Mouse (Mus musculus) liver, embryonic 14.5 days (tissue): ENCODE measurements around the gene Hist1h2bp. TPM values are rescaled to one million over a fixed set of nuclear protein-coding genes. Genes with fewer than 3 reads are reported as not detected.
"Not testable (repeated sequence)": the region's sequence is repeated elsewhere in the genome, so short reads cannot be mapped to it uniquely, and the experiment has no call there.

ENCODE experiments used
- ATAC-seq: fragments of 200-750 bp; cut with Nextera tagmentation; 2 replicates; pipeline ENCODE4 v1.8.0; 2017; ENCODE audit warnings: moderate number of reproducible peaks, mild to moderate bottlenecking, moderate library complexity; ENCODE audit not compliant: insufficient read depth
- DNase-seq, 3 experiments: peaks; one replicate each; pipeline ENCODE4 v3.0.0-alpha.2; 2012 to 2013; ENCODE audit warnings: low read depth in 3 of 3, low spot score in 3 of 3
- H3K27ac ChIP-seq: fragments of 300-500 bp; sonication (generic); 2 replicates; pipeline ENCODE4 v1.5.1; 2014; ENCODE audit warnings: moderate library complexity, mild to moderate bottlenecking, control low read depth, inconsistent platforms
- H3K27me3 ChIP-seq: fragments of 300-500 bp; sonication (generic); 2 replicates; pipeline ENCODE4 v1.6.1; 2014; ENCODE audit warnings: mild to moderate bottlenecking, low read length, moderate library complexity; ENCODE audit not compliant: control insufficient read depth, insufficient read depth
- H3K36me3 ChIP-seq: fragments of 300-500 bp; sonication (generic); replicated peaks from 2 replicates; pipeline ENCODE4 v1.6.1; 2014; ENCODE audit warnings: low read depth; ENCODE audit not compliant: control insufficient read depth, insufficient read depth
- H3K4me1 ChIP-seq, 2 experiments: fragments of 200-500 bp in 1 of 2; fragments of 300-500 bp in 1 of 2; sonication (generic) in 1 of 2; replicated peaks; 2 replicates each; pipeline ENCODE4 v1.6.1; 2012 to 2014; ENCODE audit warnings: antibody characterized with exemption in 1 of 2, inconsistent platforms in 1 of 2, low read length in 1 of 2; ENCODE audit not compliant: control insufficient read depth in 2 of 2, insufficient read depth in 2 of 2
- H3K4me2 ChIP-seq: fragments of 300-500 bp; sonication (generic); 2 replicates; pipeline ENCODE4 v1.6.1; 2014; ENCODE audit warnings: low read depth, mild to moderate bottlenecking, control low read depth, moderate library complexity
- H3K4me3 ChIP-seq, 2 experiments: fragments of 200-500 bp in 1 of 2; fragments of 300-500 bp in 1 of 2; sonication (generic) in 1 of 2; 2 replicates each; pipeline ENCODE4 v1.5.1; 2012 to 2014; ENCODE audit warnings: low read depth in 2 of 2, low read length in 2 of 2, mild to moderate bottlenecking in 2 of 2, control low read depth in 1 of 2, inconsistent platforms in 1 of 2, moderate library complexity in 1 of 2; ENCODE audit not compliant: insufficient read depth in 1 of 2
- H3K9ac ChIP-seq: fragments of 300-500 bp; sonication (generic); replicated peaks from 2 replicates; pipeline ENCODE4 v1.6.1; 2014; ENCODE audit warnings: mild to moderate bottlenecking, control low read depth, moderate library complexity
- H3K9me3 ChIP-seq: fragments of 300-500 bp; sonication (generic); 2 replicates; pipeline ENCODE4 v1.6.1; 2016; ENCODE audit warnings: low read length, mixed read lengths; ENCODE audit not compliant: control insufficient read depth
- CTCF ChIP-seq: IDR thresholded peaks from 2 replicates; pipeline ENCODE4 v1.5.1; 2016; ENCODE audit warnings: antibody characterized with exemption, low read depth, control low read depth
- EP300 ChIP-seq: IDR thresholded peaks from 2 replicates; pipeline ENCODE4 v1.6.1; 2016; ENCODE audit warnings: antibody characterized with exemption, low read depth
- WGBS: fragments of 180-500 bp; shearing (Covaris S2); extraction: QIAGEN DNeasy Blood & Tissue Kit; methylation state at CpG from one replicate; pipeline ENCODE4 v1.1.7; 2014; ENCODE audit not compliant: insufficient replicate concordance; 5-methylcytosine and 5-hydroxymethylcytosine counted together
- microRNA-seq: library from miRNA; unstranded; fragments of <30 nt; microRNA quantifications from one replicate; pipeline ENCODE4, GENCODE M21; 2016
- polyA plus RNA-seq, 2 experiments: library from polyadenylated mRNA; depleted of rRNA in 1 of 2; stranded (reverse) in 1 of 2; unstranded in 1 of 2; fragments of >200 nt; fragmentation: Nextera tagmentation in 1 of 2; extraction: Ambion mirVana in 1 of 2; gene quantifications; 2 replicates each; pipeline versions ENCODE4 v1.2.1 to v1.2.3; 2012 to 2014

Hist1h2bp gene
- polyA plus RNA-seq, 2 experiments, result 2.6 to 3.0 TPM

- H3K27me3 ChIP-seq, H3K4me3 ChIP-seq, H3K4me2 ChIP-seq, H3K9me3 ChIP-seq, H3K9ac ChIP-seq, H3K36me3 ChIP-seq, DNase-seq, H3K27ac ChIP-seq, H3K4me1 ChIP-seq: not testable (repeated sequence)
- peak; percentile 64 for ATAC-seq
- 73% methylated on average over 6 of the region's 16 CpGs for WGBS
Measured at GRCm38 (mm10) chr13:21820082-21820890, 33.0 kb downstream of the Hist1h2bp start.

GRCm38 (mm10) chr13:21828511-21828910, 41.2 kb downstream of the Hist1h2bp start:
- H3K36me3 ChIP-seq, result no peaks in the 10 kb centered on the region
- WGBS, result 80% methylated on average over 3 of the region's 3 CpGs
- peak overlapping the region; percentile 24; the same call in 1 of the 2 replicates for H3K9ac ChIP-seq
- TF ChIP-seq CTCF (no peak), EP300 (no peak)
- no peak overlapping the region for H3K4me2 ChIP-seq
- no peak overlapping the region for H3K4me3 ChIP-seq
- H3K9me3 ChIP-seq, result no peaks in the 10 kb centered on the region
- peaks cover 0 to 2% of the 10 kb centered on the region in 2 experiments; a peak in 1 of 4 replicates for H3K4me1 ChIP-seq
- H3K27ac ChIP-seq, result no peak overlapping the region
- H3K27me3 ChIP-seq, result no peaks in the 10 kb centered on the region
- no peak for ATAC-seq
- no peak for DNase-seq

DNA sequence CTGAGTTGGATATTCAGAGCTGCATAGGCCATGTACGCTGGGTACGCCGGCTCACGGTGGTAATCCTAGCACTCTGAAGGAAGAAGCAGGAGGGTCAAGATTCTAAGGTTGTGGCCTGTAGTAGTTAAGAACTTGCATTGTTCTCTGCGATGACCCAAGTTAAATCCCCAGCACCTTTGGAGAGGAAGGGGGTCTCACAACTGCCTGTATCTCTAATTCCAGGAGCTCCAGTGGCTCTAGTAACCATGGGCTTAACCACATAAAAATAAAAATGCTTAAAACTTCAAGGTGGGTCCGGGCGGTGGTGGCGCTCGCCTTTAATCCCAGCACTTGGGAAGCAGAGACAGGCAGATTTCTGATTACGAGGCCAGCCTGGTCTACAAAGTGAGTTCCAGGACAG, 43.1 kb downstream of the Hist1h2bp start:
- peak overlapping the region; percentile 63 for H3K9ac ChIP-seq
- H3K27ac ChIP-seq, result peak overlapping the region; percentile 80
- H3K36me3 ChIP-seq, result no peaks in the 10 kb centered on the region
- no peaks in the 10 kb centered on the region for H3K9me3 ChIP-seq
- peak overlapping the region; percentile 36 to 39; a peak in 3 of 4 replicates for H3K4me3 ChIP-seq
- ATAC-seq (no peak), DNase-seq (no peak)
- peak overlapping the region; percentile 58 for H3K4me2 ChIP-seq
- peaks cover 0 to 2% of the 10 kb centered on the region in 2 experiments; a peak in 1 of 4 replicates for H3K4me1 ChIP-seq
- no peaks in the 10 kb centered on the region for H3K27me3 ChIP-seq
- 81% methylated on average over 10 of the region's 10 CpGs for WGBS
- TF ChIP-seq EP300 (no peak), CTCF (no peak)

DNA sequence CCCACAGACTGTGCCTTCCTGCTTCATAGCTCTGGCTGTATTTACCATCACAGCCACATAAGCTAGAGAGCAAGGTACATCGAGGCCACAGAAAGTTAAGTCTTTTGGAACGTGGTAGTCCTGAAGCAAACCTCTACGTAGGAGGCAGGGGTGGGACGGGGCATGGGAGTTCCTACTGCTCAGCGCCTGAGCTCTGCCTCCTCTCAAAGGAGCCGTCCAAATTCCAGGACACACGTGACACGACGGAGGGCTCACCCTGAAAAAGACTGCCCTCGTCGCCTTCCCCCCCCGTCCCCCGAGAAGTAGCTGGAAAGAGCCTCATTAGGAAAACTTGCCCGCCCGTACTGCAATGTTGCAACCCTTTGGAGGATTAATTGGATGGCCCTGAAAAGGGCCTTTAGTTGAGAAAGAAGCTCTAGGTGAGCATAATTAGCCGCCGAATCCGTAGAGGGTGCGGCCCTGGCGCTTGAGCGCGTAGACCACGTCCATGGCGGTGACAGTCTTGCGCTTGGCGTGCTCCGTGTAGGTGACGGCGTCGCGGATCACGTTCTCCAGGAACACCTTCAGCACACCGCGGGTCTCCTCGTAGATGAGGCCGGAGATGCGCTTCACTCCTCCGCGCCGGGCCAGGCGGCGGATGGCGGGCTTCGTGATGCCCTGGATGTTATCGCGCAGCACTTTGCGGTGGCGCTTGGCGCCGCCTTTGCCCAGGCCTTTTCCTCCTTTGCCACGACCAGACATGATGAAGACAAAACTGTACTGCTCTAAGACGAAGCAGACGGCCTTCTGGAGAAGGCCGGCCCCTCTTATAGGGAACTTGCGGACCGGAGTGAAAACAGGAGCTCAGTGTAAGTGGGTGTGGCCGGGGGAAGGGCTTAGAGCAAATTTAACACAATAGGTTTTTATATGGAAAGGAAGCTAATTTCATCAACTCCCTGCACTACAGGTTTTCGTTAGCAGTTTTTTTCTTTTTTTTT, 44.4 kb downstream of the Hist1h2bp start, which contains the start of gene Hist1h4n:
Hist1h4n (minus strand) TSS at position 779 of the 977 bp plus-strand sequence.
- H3K4me2 ChIP-seq, result peak within 1 kb of the TSS; percentile 46
- not testable (repeated sequence) for DNase-seq, H3K4me1 ChIP-seq, H3K9me3 ChIP-seq, H3K36me3 ChIP-seq, H3K27me3 ChIP-seq
- H3K27ac ChIP-seq, result peak within 1 kb of the TSS; percentile 76
- H3K9ac ChIP-seq, result peak within 1 kb of the TSS; percentile 62
- ATAC-seq, result peak; percentile 70
- H3K4me3 ChIP-seq, result peak within 1 kb of the TSS; percentile 21 to 39; a peak in 3 of 4 replicates
- WGBS, result under 1% methylated on average over 23 of the region's 58 CpGs
- TF ChIP-seq EP300, result peak; percentile 53; the same call in 1 of the 2 replicates

DNA sequence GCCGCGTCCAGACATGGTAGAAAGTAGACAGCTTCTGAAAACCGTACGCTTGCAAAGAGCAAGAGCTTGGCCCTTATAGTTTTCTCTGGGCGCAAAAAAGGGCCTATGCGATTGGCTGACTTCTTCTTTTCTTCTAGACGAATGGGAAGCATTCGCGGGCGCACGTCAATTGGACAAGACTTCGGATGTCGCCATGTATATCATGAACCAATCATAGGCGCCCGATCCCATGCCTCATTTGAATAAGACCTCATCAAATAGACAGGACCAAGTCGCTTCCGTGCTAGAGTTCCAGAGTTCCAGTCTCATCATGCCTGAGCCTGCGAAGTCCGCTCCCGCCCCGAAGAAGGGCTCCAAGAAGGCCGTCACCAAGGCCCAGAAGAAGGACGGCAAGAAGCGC, 46.2 kb downstream of the Hist1h2bp start, which contains the start of the genes Hist1h2ap and Hist1h2br:
Hist1h2ap (minus strand) TSS at position 47 of the 400 bp plus-strand sequence.
Hist1h2br (plus strand) TSS at position 283 of the 400 bp plus-strand sequence.
- H3K9ac ChIP-seq, H3K4me3 ChIP-seq, H3K27me3 ChIP-seq, H3K9me3 ChIP-seq, DNase-seq, H3K4me2 ChIP-seq, H3K4me1 ChIP-seq, H3K27ac ChIP-seq, H3K36me3 ChIP-seq: not testable (repeated sequence)
- peak; percentile 81 for ATAC-seq
- no CpG with 5 or more reads among the region's 24 CpGs for WGBS

Small RNA genes within 50 kb of the gene (microRNA-seq; reads per million reads assigned to microRNA genes)
- gene Gm19658 (not detected), gene Gm44346 (not detected), gene Gm44454 (1.7 reads per million), gene Gm44466 (not detected)

Other genes with a start within 250 kb of the Hist1h2bp start
- gene Olfr1366, start 244.7 kb upstream of the Hist1h2bp start, polyA plus RNA-seq (2012; rRNA removed), result not detected in 2 replicates
- gene Olfr1366, start 244.7 kb upstream of the Hist1h2bp start, polyA plus RNA-seq (2014; fragmentation: Nextera tagmentation; extraction: Ambion mirVana), result not detected in 2 replicates
- gene Olfr1535, start 227.6 kb upstream of the Hist1h2bp start, polyA plus RNA-seq (2012; rRNA removed), result not detected in 2 replicates
- not detected in 2 replicates for gene Olfr1535, start 227.6 kb upstream of the Hist1h2bp start, polyA plus RNA-seq (2014; fragmentation: Nextera tagmentation; extraction: Ambion mirVana)
- not detected in 2 replicates for gene Olfr1364, start 205.7 kb upstream of the Hist1h2bp start, polyA plus RNA-seq (2012; rRNA removed)
- gene Olfr1364, start 205.7 kb upstream of the Hist1h2bp start, polyA plus RNA-seq (2014; fragmentation: Nextera tagmentation; extraction: Ambion mirVana), result not detected in 2 replicates
- not detected in 2 replicates for gene Olfr1362, start 173.4 kb upstream of the Hist1h2bp start, polyA plus RNA-seq (2012; rRNA removed)
- gene Olfr1362, start 173.4 kb upstream of the Hist1h2bp start, polyA plus RNA-seq (2014; fragmentation: Nextera tagmentation; extraction: Ambion mirVana), result not detected in 2 replicates
- gene Olfr11, start 144.9 kb upstream of the Hist1h2bp start, polyA plus RNA-seq (2012; rRNA removed), result not detected in 2 replicates
- not detected in 2 replicates for gene Olfr11, start 144.9 kb upstream of the Hist1h2bp start, polyA plus RNA-seq (2014; fragmentation: Nextera tagmentation; extraction: Ambion mirVana)
- gene Olfr1361, start 124.1 kb upstream of the Hist1h2bp start, polyA plus RNA-seq (2012; rRNA removed), result not detected in 2 replicates
- gene Olfr1361, start 124.1 kb upstream of the Hist1h2bp start, polyA plus RNA-seq (2014; fragmentation: Nextera tagmentation; extraction: Ambion mirVana), result not detected in 2 replicates
- not detected in 2 replicates for gene Olfr1360, start 110.1 kb upstream of the Hist1h2bp start, polyA plus RNA-seq (2012; rRNA removed)
- gene Olfr1360, start 110.1 kb upstream of the Hist1h2bp start, polyA plus RNA-seq (2014; fragmentation: Nextera tagmentation; extraction: Ambion mirVana), result not detected in 2 replicates
- not detected in 2 replicates for gene Olfr1359, start 89.3 kb upstream of the Hist1h2bp start, polyA plus RNA-seq (2012; rRNA removed)
- not detected in 2 replicates for gene Olfr1359, start 89.3 kb upstream of the Hist1h2bp start, polyA plus RNA-seq (2014; fragmentation: Nextera tagmentation; extraction: Ambion mirVana)
- 16.0 and 24.7 TPM in 2 replicates for gene Hist1h2bl, start 71.3 kb upstream of the Hist1h2bp start, polyA plus RNA-seq (2012; rRNA removed)
- 2.2 and 4.8 TPM in 2 replicates for gene Hist1h2bl, start 71.3 kb upstream of the Hist1h2bp start, polyA plus RNA-seq (2014; fragmentation: Nextera tagmentation; extraction: Ambion mirVana)
- gene Hist1h2ai, start 71.0 kb upstream of the Hist1h2bp start, polyA plus RNA-seq (2012; rRNA removed), result 6.9 and 22.2 TPM in 2 replicates
- 15.0 and 22.5 TPM in 2 replicates for gene Hist1h2ai, start 71.0 kb upstream of the Hist1h2bp start, polyA plus RNA-seq (2014; fragmentation: Nextera tagmentation; extraction: Ambion mirVana)
- gene Hist1h3h, start 69.8 kb upstream of the Hist1h2bp start, polyA plus RNA-seq (2012; rRNA removed), result 31.3 and 51.5 TPM in 2 replicates
- 4.7 and 7.9 TPM in 2 replicates for gene Hist1h3h, start 69.8 kb upstream of the Hist1h2bp start, polyA plus RNA-seq (2014; fragmentation: Nextera tagmentation; extraction: Ambion mirVana)
- gene Hist1h2bm, start 65.4 kb upstream of the Hist1h2bp start, polyA plus RNA-seq (2012; rRNA removed), result 18.2 and 36.3 TPM in 2 replicates
- 4.0 and 5.0 TPM in 2 replicates for gene Hist1h2bm, start 65.4 kb upstream of the Hist1h2bp start, polyA plus RNA-seq (2014; fragmentation: Nextera tagmentation; extraction: Ambion mirVana)
- gene Hist1h4j, start 52.4 kb upstream of the Hist1h2bp start, polyA plus RNA-seq (2012; rRNA removed), result 24.0 and 29.5 TPM in 2 replicates
- gene Hist1h4j, start 52.4 kb upstream of the Hist1h2bp start, polyA plus RNA-seq (2014; fragmentation: Nextera tagmentation; extraction: Ambion mirVana), result 0.52 and 1.1 TPM in 2 replicates
- gene Hist1h4k, start 37.0 kb upstream of the Hist1h2bp start, polyA plus RNA-seq (2012; rRNA removed), result 16.2 and 32.8 TPM in 2 replicates
- 2.7 and 5.5 TPM in 2 replicates for gene Hist1h4k, start 37.0 kb upstream of the Hist1h2bp start, polyA plus RNA-seq (2014; fragmentation: Nextera tagmentation; extraction: Ambion mirVana)
- gene Hist1h2ak, start 33.6 kb upstream of the Hist1h2bp start, polyA plus RNA-seq (2012; rRNA removed), result 61.7 and 194 TPM in 2 replicates
- gene Hist1h2ak, start 33.6 kb upstream of the Hist1h2bp start, polyA plus RNA-seq (2014; fragmentation: Nextera tagmentation; extraction: Ambion mirVana), result 11.6 and 13.2 TPM in 2 replicates
- gene Hist1h2bn, start 33.3 kb upstream of the Hist1h2bp start, polyA plus RNA-seq (2012; rRNA removed), result 25.2 and 29.5 TPM in 2 replicates
- 5.4 and 5.7 TPM in 2 replicates for gene Hist1h2bn, start 33.3 kb upstream of the Hist1h2bp start, polyA plus RNA-seq (2014; fragmentation: Nextera tagmentation; extraction: Ambion mirVana)
- gene Hist1h1b, start 6.8 kb upstream of the Hist1h2bp start, polyA plus RNA-seq (2012; rRNA removed), result 8.2 and 9.4 TPM in 2 replicates
- gene Hist1h1b, start 6.8 kb upstream of the Hist1h2bp start, polyA plus RNA-seq (2014; fragmentation: Nextera tagmentation; extraction: Ambion mirVana), result 19.7 and 20.6 TPM in 2 replicates
- 37.6 and 93.8 TPM in 2 replicates for gene Hist1h3i, start 4.1 kb upstream of the Hist1h2bp start, polyA plus RNA-seq (2012; rRNA removed)
- 299 and 331 TPM in 2 replicates for gene Hist1h3i, start 4.1 kb upstream of the Hist1h2bp start, polyA plus RNA-seq (2014; fragmentation: Nextera tagmentation; extraction: Ambion mirVana)
- 10.9 and 22.9 TPM in 2 replicates for gene Hist1h2an, start 243 bp upstream of the Hist1h2bp start, polyA plus RNA-seq (2012; rRNA removed)
- gene Hist1h2an, start 243 bp upstream of the Hist1h2bp start, polyA plus RNA-seq (2014; fragmentation: Nextera tagmentation; extraction: Ambion mirVana), result 12.7 and 14.7 TPM in 2 replicates
- 13.1 and 13.4 TPM in 2 replicates for gene Hist1h2bq, start 22.7 kb downstream of the Hist1h2bp start, polyA plus RNA-seq (2012; rRNA removed)
- 16.9 and 21.6 TPM in 2 replicates for gene Hist1h2bq, start 22.7 kb downstream of the Hist1h2bp start, polyA plus RNA-seq (2014; fragmentation: Nextera tagmentation; extraction: Ambion mirVana)
- 0.24 TPM in 1 of 2 replicates, not detected in the other for gene Hist1h2ao, start 23.0 kb downstream of the Hist1h2bp start, polyA plus RNA-seq (2012; rRNA removed)
- 3.4 TPM in 1 of 2 replicates, not detected in the other for gene Hist1h2ao, start 23.0 kb downstream of the Hist1h2bp start, polyA plus RNA-seq (2014; fragmentation: Nextera tagmentation; extraction: Ambion mirVana)
- gene Hist1h4m, start 24.3 kb downstream of the Hist1h2bp start, polyA plus RNA-seq (2012; rRNA removed), result not detected in 2 replicates
- gene Hist1h4m, start 24.3 kb downstream of the Hist1h2bp start, polyA plus RNA-seq (2014; fragmentation: Nextera tagmentation; extraction: Ambion mirVana), result not detected in 2 replicates
- gene Hist1h4n, start 44.7 kb downstream of the Hist1h2bp start, polyA plus RNA-seq (2012; rRNA removed), result 37.4 and 50.3 TPM in 2 replicates
- gene Hist1h4n, start 44.7 kb downstream of the Hist1h2bp start, polyA plus RNA-seq (2014; fragmentation: Nextera tagmentation; extraction: Ambion mirVana), result 33.6 and 35.5 TPM in 2 replicates
- 88.3 and 95.9 TPM in 2 replicates for gene Hist1h2ap, start 46.0 kb downstream of the Hist1h2bp start, polyA plus RNA-seq (2012; rRNA removed)
- 6,830 and 6,963 TPM in 2 replicates for gene Hist1h2ap, start 46.0 kb downstream of the Hist1h2bp start, polyA plus RNA-seq (2014; fragmentation: Nextera tagmentation; extraction: Ambion mirVana)
- 3.4 and 9.6 TPM in 2 replicates for gene Hist1h2br, start 46.3 kb downstream of the Hist1h2bp start, polyA plus RNA-seq (2012; rRNA removed)
- 18.0 and 22.9 TPM in 2 replicates for gene Hist1h2br, start 46.3 kb downstream of the Hist1h2bp start, polyA plus RNA-seq (2014; fragmentation: Nextera tagmentation; extraction: Ambion mirVana)
- 0.30 and 0.41 TPM in 2 replicates for gene Zfp184, start 157.6 kb downstream of the Hist1h2bp start, polyA plus RNA-seq (2012; rRNA removed)
- 0.50 and 0.82 TPM in 2 replicates for gene Zfp184, start 157.6 kb downstream of the Hist1h2bp start, polyA plus RNA-seq (2014; fragmentation: Nextera tagmentation; extraction: Ambion mirVana)
- gene Pom121l2, start 193.7 kb downstream of the Hist1h2bp start, polyA plus RNA-seq (2012; rRNA removed), result not detected in 2 replicates
- not detected in 2 replicates for gene Pom121l2, start 193.7 kb downstream of the Hist1h2bp start, polyA plus RNA-seq (2014; fragmentation: Nextera tagmentation; extraction: Ambion mirVana)
- 0.23 and 0.34 TPM in 2 replicates for gene Prss16, start 222.3 kb downstream of the Hist1h2bp start, polyA plus RNA-seq (2012; rRNA removed)
- gene Prss16, start 222.3 kb downstream of the Hist1h2bp start, polyA plus RNA-seq (2014; fragmentation: Nextera tagmentation; extraction: Ambion mirVana), result 0.33 and 0.39 TPM in 2 replicates
- 8.7 and 17.9 TPM in 2 replicates for gene Hist1h2ah, start 248.1 kb downstream of the Hist1h2bp start, polyA plus RNA-seq (2012; rRNA removed)
- gene Hist1h2ah, start 248.1 kb downstream of the Hist1h2bp start, polyA plus RNA-seq (2014; fragmentation: Nextera tagmentation; extraction: Ambion mirVana), result 12.0 TPM in 2 replicates
- gene Hist1h2bk, start 248.4 kb downstream of the Hist1h2bp start, polyA plus RNA-seq (2012; rRNA removed), result 17.7 and 25.1 TPM in 2 replicates
- 1.0 and 3.1 TPM in 2 replicates for gene Hist1h2bk, start 248.4 kb downstream of the Hist1h2bp start, polyA plus RNA-seq (2014; fragmentation: Nextera tagmentation; extraction: Ambion mirVana)